Mouse (Mus musculus) CD8-positive naive resting alpha-beta T cell, adult 57 days (primary cell): ENCODE measurements around the gene Memo1. TPM values are rescaled to one million over a fixed set of nuclear protein-coding genes. Genes with fewer than 3 reads are reported as not detected.

Experiments used
- total RNA-seq: library from RNA; stranded (reverse); gene quantifications from one replicate; pipeline ENCODE4 v1.2.4, GENCODE M21; 2023

Memo1 gene
- total RNA-seq: 36.5 TPM

GRCm38 (mm10) chr17:74295026-74295970 is at the start of gene Memo1:
Memo1 (minus strand) TSS chr17:74295521.

GRCm38 (mm10) chr17:74338937-74339804 is 43.9 kb upstream of the Memo1 start, which contains the start of gene Spast:
Spast (plus strand) TSS chr17:74338987.

GRCm38 (mm10) chr17:74323844-74324243 is 28.5 kb upstream of the Memo1 start, which contains the start of gene Dpy30:
Dpy30 (minus strand) TSS chr17:74323944.

Other genes with a start within 250 kb of the Memo1 start
- not detected for gene Srd5a2, start 247.6 kb downstream of the Memo1 start, total RNA-seq
- 40.3 TPM for gene Dpy30, start 28.4 kb upstream of the Memo1 start, total RNA-seq
- gene Spast, start 43.5 kb upstream of the Memo1 start, total RNA-seq: 28.6 TPM
- gene Slc30a6, start 100.1 kb upstream of the Memo1 start, total RNA-seq: 23.5 TPM
- gene Nlrc4, start 163.6 kb upstream of the Memo1 start, total RNA-seq: 1.8 TPM
- 48.2 TPM for gene Yipf4, start 194.0 kb upstream of the Memo1 start, total RNA-seq
- 238 TPM for gene Birc6, start 232.8 kb upstream of the Memo1 start, total RNA-seq